Mouse (Mus musculus) CH12.LX (cell line): Measurements from ENCODE around the gene Hist1h3g. TPM values are rescaled to one million over a fixed set of nuclear protein-coding genes. Genes with fewer than 3 reads are reported as not detected.
"Not testable (repeated sequence)": the region's sequence is repeated elsewhere in the genome, so short reads cannot be mapped to it uniquely, and the experiment has no call there.

Experiments
- DNase-seq: peaks from one replicate; pipeline ENCODE4 v3.0.0-alpha.2; 2013; ENCODE audit errors: extremely low read depth
- H3K27ac ChIP-seq: 2 replicates; pipeline ENCODE4 v1.5.1; 2012; ENCODE audit warnings: low read depth, mild to moderate bottlenecking, control low read depth, moderate library complexity; ENCODE audit not compliant: insufficient read depth
- H3K27me3 ChIP-seq: replicated peaks from 2 replicates; pipeline ENCODE3; 2012; ENCODE audit warnings: inconsistent platforms
- H3K36me3 ChIP-seq, 2 experiments: replicated peaks in 1 of 2; 2 replicates each; pipeline versions ENCODE3 to v1.6.1; 2012; ENCODE audit warnings: inconsistent platforms in 1 of 2, low read length in 1 of 2, mild to moderate bottlenecking in 1 of 2, mixed read lengths in 1 of 2, moderate library complexity in 1 of 2; ENCODE audit not compliant: control insufficient read depth in 1 of 2, insufficient read depth in 1 of 2
- H3K4me1 ChIP-seq, 2 experiments: 2 replicates each; pipeline ENCODE4 v1.6.1; 2012; ENCODE audit warnings: inconsistent platforms in 1 of 2, moderate library complexity in 1 of 2; ENCODE audit not compliant: insufficient read depth in 2 of 2, control insufficient read depth in 1 of 2
- H3K4me2 ChIP-seq: 2 replicates; pipeline ENCODE4 v1.6.1; 2012; ENCODE audit warnings: low read depth, mild to moderate bottlenecking, control low read depth; ENCODE audit not compliant: poor library complexity, insufficient read depth, severe bottlenecking
- H3K4me3 ChIP-seq, 3 experiments: fragments of 150-350 bp in 1 of 3; sonication (generic) in 1 of 3; replicated peaks in 1 of 3; 2 replicates each; pipeline versions ENCODE3 to v1.5.1; 2011 to 2012; ENCODE audit warnings: low read depth in 2 of 3, low read length in 2 of 3, mild to moderate bottlenecking in 2 of 3, moderate library complexity in 2 of 3, control low read depth in 1 of 3, improper control_type of control experiment in 1 of 3, inconsistent platforms in 1 of 3, mixed read lengths in 1 of 3; ENCODE audit not compliant: poor library complexity in 1 of 3
- H3K79me2 ChIP-seq: replicated peaks from 2 replicates; pipeline ENCODE4 v1.6.1; 2012; ENCODE audit warnings: mild to moderate bottlenecking, moderate library complexity; ENCODE audit not compliant: control insufficient read depth, poor library complexity, insufficient read depth, severe bottlenecking; ENCODE audit errors: extremely low read depth
- H3K9ac ChIP-seq: 2 replicates; pipeline ENCODE4 v1.6.1; 2012; ENCODE audit warnings: low read depth, mild to moderate bottlenecking, control low read depth, moderate library complexity; ENCODE audit not compliant: insufficient read depth
- H3K9me3 ChIP-seq: replicated peaks from 2 replicates; pipeline ENCODE3; 2012; ENCODE audit warnings: low read length, inconsistent platforms, mixed read lengths
- BHLHE40 ChIP-seq: IDR thresholded peaks from 2 replicates; pipeline ENCODE4 v1.6.1; 2011; ENCODE audit warnings: mild to moderate bottlenecking, low read depth, low read length, improper control_type of control experiment
- CHD1 ChIP-seq: IDR thresholded peaks from 2 replicates; pipeline ENCODE4 v1.6.1; 2012; ENCODE audit warnings: low read depth, low read length, improper control_type of control experiment, inconsistent platforms
- CTCF ChIP-seq, 2 experiments: IDR thresholded peaks in 1 of 2; conservative IDR thresholded peaks in 1 of 2; 2 replicates each; pipeline ENCODE4 v1.5.1; 2011 to 2012; ENCODE audit warnings: low read depth in 2 of 2, low read length in 2 of 2, improper control_type of control experiment in 1 of 2, inconsistent platforms in 1 of 2, mild to moderate bottlenecking in 1 of 2, moderate library complexity in 1 of 2
- E2F4 ChIP-seq: IDR thresholded peaks from 2 replicates; pipeline ENCODE4 v1.6.1; 2011; ENCODE audit warnings: low read depth, low read length, improper control_type of control experiment; ENCODE audit not compliant: insufficient replicate concordance
- ELF1 ChIP-seq: IDR thresholded peaks from 2 replicates; pipeline ENCODE4 v1.6.1; 2014; ENCODE audit warnings: low read depth, mild to moderate bottlenecking, inconsistent platforms, low read length, improper control_type of control experiment
- HCFC1 ChIP-seq: IDR thresholded peaks from 2 replicates; pipeline ENCODE4 v1.6.1; 2012; ENCODE audit warnings: low read depth, mild to moderate bottlenecking, inconsistent platforms, low read length, improper control_type of control experiment
- IRF4 ChIP-seq: IDR thresholded peaks from 2 replicates; pipeline ENCODE4 v1.6.1; 2014; ENCODE audit warnings: low read depth, mild to moderate bottlenecking, inconsistent platforms, low read length, improper control_type of control experiment
- KAT2A ChIP-seq: IDR thresholded peaks from 2 replicates; pipeline ENCODE4 v1.6.1; 2012; ENCODE audit warnings: low read length, improper control_type of control experiment, inconsistent platforms; ENCODE audit not compliant: insufficient replicate concordance
- MAX ChIP-seq: IDR thresholded peaks from 2 replicates; pipeline ENCODE4 v1.6.1; 2011; ENCODE audit warnings: low read length, improper control_type of control experiment
- NELFE ChIP-seq: IDR thresholded peaks from 2 replicates; pipeline ENCODE4 v1.6.1; 2011; ENCODE audit warnings: low read depth, low read length, improper control_type of control experiment
- NRF1 ChIP-seq: IDR thresholded peaks from 2 replicates; pipeline ENCODE4 v1.6.1; 2014; ENCODE audit warnings: low read depth, mild to moderate bottlenecking, inconsistent platforms, low read length, improper control_type of control experiment, moderate library complexity
- POLR2A ChIP-seq: IDR thresholded peaks from 2 replicates; pipeline ENCODE4 v1.6.1; 2011; ENCODE audit warnings: low read depth, mild to moderate bottlenecking, improper control_type of control experiment, low read length
- POLR2AphosphoS2 ChIP-seq: IDR thresholded peaks from 2 replicates; pipeline ENCODE4 v1.6.1; 2011; ENCODE audit warnings: low read depth, low read length, improper control_type of control experiment
- RCOR1 ChIP-seq: conservative IDR thresholded peaks from 2 replicates; pipeline ENCODE4 v1.6.1; 2012; ENCODE audit warnings: low read depth, mild to moderate bottlenecking, inconsistent platforms, low read length, improper control_type of control experiment
- SIN3A ChIP-seq: IDR thresholded peaks from 2 replicates; pipeline ENCODE4 v1.6.1; 2012; ENCODE audit warnings: low read length, improper control_type of control experiment, inconsistent platforms
- TBP ChIP-seq: conservative IDR thresholded peaks from 2 replicates; pipeline ENCODE4 v1.6.1; 2011; ENCODE audit warnings: low read depth, low read length, improper control_type of control experiment
- TCF12 ChIP-seq: IDR thresholded peaks from 2 replicates; pipeline ENCODE4 v1.6.1; 2014; ENCODE audit warnings: low read depth, mild to moderate bottlenecking, inconsistent platforms, low read length, improper control_type of control experiment
- UBTF ChIP-seq: IDR thresholded peaks from 2 replicates; pipeline ENCODE4 v1.6.1; 2012; ENCODE audit warnings: low read depth, mild to moderate bottlenecking, inconsistent platforms, low read length, improper control_type of control experiment, moderate library complexity
- ZMIZ1 ChIP-seq: IDR thresholded peaks from 2 replicates; pipeline ENCODE4 v1.6.1; 2012; ENCODE audit warnings: low read depth, mild to moderate bottlenecking, inconsistent platforms, low read length, improper control_type of control experiment
- dilution Hi-C: fragments of 300-500 bp; cut with MboI; formaldehyde crosslinking; loops from 2 replicates; pipeline ENCODE4 v1.14.3; 2020; ENCODE audit warnings: low sequenced_read_pairs; ENCODE audit not compliant: extremely low pct_unique_long_range_greater_than_20kb, extremely low pct_ligation_motif_present
- in situ Hi-C: fragments of 300-500 bp; cut with MboI; formaldehyde crosslinking; loops from 3 replicates; pipeline ENCODE4 v1.14.3; 2019; ENCODE audit warnings: low sequenced_read_pairs, low pct_ligation_motif_present, low pct_unique_long_range_greater_than_20kb, mixed read lengths
- polyA plus RNA-seq: library from polyadenylated mRNA; unstranded; fragments of >175 nt; gene quantifications from 2 replicates; pipeline ENCODE4 v1.2.1, GENCODE M21; 2012; ENCODE audit warnings: low read depth; ENCODE audit not compliant: insufficient read length
- total RNA-seq, 2 experiments: library from RNA; depleted of rRNA; stranded (reverse); fragments of 300-350 nt in 1 of 2; fragments of >200 nt in 1 of 2; gene quantifications; 2 replicates each; pipeline ENCODE4 v1.2.3; 2012 to 2014

Gene Hist1h3g
- total and polyA plus RNA-seq, 3 experiments = 3.4 to 608 (median 75.3) TPM

- peak; percentile 95 for DNase-seq
- in situ Hi-C loops = loop anchor here (25.0 kb wide), 1 partner anchor 1814 kb away; the partner anchor contains the start of gene Hist1h4j
- H3K27me3 ChIP-seq, H3K79me2 ChIP-seq, H3K9me3 ChIP-seq, H3K36me3 ChIP-seq, dilution Hi-C loops: not testable (repeated sequence)
- Histone ChIP-seq H3K4me2 (peak within 1 kb of the TSS; percentile 84), H3K4me1 (peaks cover 4 to 21% of the 10 kb centered on the region in 2 experiments; a peak in 3 of 4 replicates), H3K4me3 (peak within 1 kb of the TSS; percentile 29 to 55 (median 30)), H3K27ac (peak within 1 kb of the TSS; percentile 98), H3K9ac (peak within 1 kb of the TSS; percentile 91)
- TF ChIP-seq BHLHE40 (peak; percentile 43), HCFC1 (peak; percentile 83), TBP (peak; percentile 98), CTCF (conservative IDR thresholded peaks at IDR 0.05 in 1 of 2, IDR thresholded peaks at IDR 0.05 in 1 of 2; ENCODE audit: low read depth in 2 of 2, low read length in 2 of 2) (peak in 1 of 2 experiments; percentile 42; a peak in 2 of 4 replicates), E2F4 (peak; percentile 100), POLR2AphosphoS2 (peak; percentile 99), POLR2A (peak; percentile 99), SIN3A (peak; percentile 56), UBTF (peak; percentile 94), ELF1 (peak; percentile 69; the same call in 1 of the 2 replicates), TCF12 (peak; percentile 91), NRF1 (peak; percentile 33; the same call in 1 of the 2 replicates), KAT2A (peak; percentile 68; the same call in 1 of the 2 replicates), RCOR1 (peak; percentile 98), MAX (peak; percentile 56; the same call in 1 of the 2 replicates), IRF4 (0 out of 2 replicates have a peak, but pooled peaks have one; percentile 39), NELFE (peak; percentile 100), CHD1 (peak; percentile 61), ZMIZ1 (peak; percentile 99)
These were observed 16.1 kb downstream of the Hist1h3g start, which contains the start of gene Hist1h4f for GRCm38 (mm10) chr13:23551146-23551834. Gene Hist1h4f (minus strand): TSS chr13:23551648.
